Mouse (Mus musculus) lung, postnatal 4 days (tissue): ENCODE measurements at regions not wholly inside any gene's neighbourhood (a gene's known extent, or its start where the extent isn't known, plus 50 kb on each side); places are given as distances from the start of the nearest gene placed in this dataset.

Experiments
- DNase-seq, 2 experiments: peaks; one replicate each; pipeline ENCODE4 v3.0.0; 2021

GRCm38 (mm10) chr10:117579210-117579609, 50.1 kb upstream of the Cpm start:
- no peak for DNase-seq

GRCm38 (mm10) chr10:117578696-117579146, 50.6 kb upstream of the Cpm start:
- DNase-seq = no peak

GRCm38 (mm10) chr10:117577970-117578695, 51.2 kb upstream of the Cpm start:
- no peak for DNase-seq

- no peak for DNase-seq
These were observed 52.2 kb upstream of the Cpm start for GRCm38 (mm10) chr10:117576881-117577730.

GRCm38 (mm10) chr10:117576154-117576859, 53.0 kb upstream of the Cpm start:
- DNase-seq = no peak

GRCm38 (mm10) chr10:117575404-117576153, 53.7 kb upstream of the Cpm start:
- DNase-seq = no peak

- no peak for DNase-seq
These were observed 54.4 kb upstream of the Cpm start for GRCm38 (mm10) chr10:117574915-117575314.

- no peak for DNase-seq
These were observed 55.1 kb upstream of the Cpm start for GRCm38 (mm10) chr10:117574056-117574727.

- DNase-seq = no peak
These were observed 55.8 kb upstream of the Cpm start for GRCm38 (mm10) chr10:117573596-117573850.

- no peak for DNase-seq
These were observed 56.3 kb upstream of the Cpm start for GRCm38 (mm10) chr10:117572746-117573595.

- no peak for DNase-seq
These were observed 57.3 kb upstream of the Cpm start for GRCm38 (mm10) chr10:117571891-117572573.

GRCm38 (mm10) chr10:117570971-117571861, 58.1 kb upstream of the Cpm start:
- peak; percentile 44 to 70 for DNase-seq

- DNase-seq = no peak
These were observed 59.0 kb upstream of the Cpm start for GRCm38 (mm10) chr10:117570091-117570970.

- DNase-seq = no peak
These were observed 59.8 kb upstream of the Cpm start for GRCm38 (mm10) chr10:117569301-117570079.

GRCm38 (mm10) chr10:117568472-117569300, 60.6 kb upstream of the Cpm start:
- DNase-seq = no peak

GRCm38 (mm10) chr10:117568138-117568387, 61.2 kb upstream of the Cpm start:
- DNase-seq = no peak
